Mouse (Mus musculus) hindbrain, embryonic 15.5 days (tissue): ENCODE results near the gene Pla2g4c. TPM values are rescaled to one million over a fixed set of nuclear protein-coding genes. Genes with fewer than 3 reads are reported as not detected.

Source experiments
- polyA plus RNA-seq: library from polyadenylated mRNA; unstranded; fragments of >200 nt; fragmentation: Nextera tagmentation; extraction: Ambion mirVana; gene quantifications from 2 replicates; pipeline ENCODE4 v1.2.1, GENCODE M21; 2015

Gene Pla2g4c
- polyA plus RNA-seq, 1 experiment from 2014 or later, result 0.48 TPM

Other genes starting within 250 kb of the Pla2g4c start
- 0.13 and 0.14 TPM in 2 replicates for gene Vmn1r85, start 229.5 kb upstream of the Pla2g4c start, polyA plus RNA-seq
- 0.03 TPM in 1 of 2 replicates, not detected in the other for gene Vmn1r86, start 204.7 kb upstream of the Pla2g4c start, polyA plus RNA-seq
- gene Vmn1r87, start 184.5 kb upstream of the Pla2g4c start, polyA plus RNA-seq, result not detected in 2 replicates
- not detected in 2 replicates for gene Vmn1r88, start 165.1 kb upstream of the Pla2g4c start, polyA plus RNA-seq
- gene Vmn1r89, start 111.6 kb upstream of the Pla2g4c start, polyA plus RNA-seq, result not detected in 2 replicates
- 38.2 and 41.1 TPM in 2 replicates for gene Lig1, start 47.4 kb upstream of the Pla2g4c start, polyA plus RNA-seq
- gene Zswim9, start 45.9 kb upstream of the Pla2g4c start, polyA plus RNA-seq, result 11.8 and 14.2 TPM in 2 replicates
- gene Cabp5, start 73.5 kb downstream of the Pla2g4c start, polyA plus RNA-seq, result 0.09 TPM in 2 replicates
- not detected in 2 replicates for gene Bsph1, start 126.2 kb downstream of the Pla2g4c start, polyA plus RNA-seq
- gene Bsph2, start 246.4 kb downstream of the Pla2g4c start, polyA plus RNA-seq, result not detected in 2 replicates